Comparison of ENCODE assay signal across 8 mouse cellular contexts in genomic region chr5:69340102-69340918, GRCm38 (mm10). TPM values are rescaled to one million over a fixed set of nuclear protein-coding genes. Genes with fewer than 3 reads are reported as not detected.
DNase-seq lines count a peak whose midpoint lies in the region; ATAC-seq and TF ChIP-seq lines count a peak whose summit lies in the region.

No protein-coding gene starts in this region.

- peaks cover 15% of the 10 kb centered on the region for H3K27me3 ChIP-seq in intestine, postnatal 0 days (replicated peaks; ENCODE audit: control insufficient read depth, insufficient read depth, low read length)
- peaks cover 24% of the 10 kb centered on the region for H3K27me3 ChIP-seq in midbrain, embryonic 12.5 days

- peak overlapping the region; percentile 78 for H3K4me2 ChIP-seq in intestine, postnatal 0 days (replicated peaks; ENCODE audit: low read depth)
- H3K4me2 ChIP-seq in midbrain, embryonic 12.5 days (replicated peaks), result peak overlapping the region; percentile 88

- DNase-seq in adrenal gland, postnatal 10 days, result peak; percentile 19
- peak; percentile 85 to 88 for DNase-seq in cerebellum, postnatal 36 days
- peak; percentile 45 to 67 for DNase-seq in left cerebral cortex, postnatal 14 days (ENCODE audit: low spot score in 2 of 2)
- peak; percentile 41 for DNase-seq in testis, postnatal 10 days (ENCODE audit: low spot score)
- DNase-seq in urinary bladder, postnatal 36 days (ENCODE audit: low spot score in 2 of 2), result no peak

- intact Hi-C loops in left cerebral cortex, postnatal 14 days (cut with DNase I), result loop anchor here (2.0 to 5.0 kb wide), 2 partner anchors 182 to 1088 kb away; no protein-coding TSS in a partner anchor

- H3K9ac ChIP-seq in intestine, postnatal 0 days (ENCODE audit: low read depth, low read length), result no peak overlapping the region
- peak overlapping the region; percentile 53 for H3K9ac ChIP-seq in midbrain, embryonic 12.5 days (replicated peaks)

- H3K4me1 ChIP-seq in intestine, postnatal 0 days (replicated peaks; ENCODE audit: control insufficient read depth, insufficient read depth, low read length), result no peaks in the 10 kb centered on the region
- H3K4me1 ChIP-seq in midbrain, embryonic 12.5 days, result peaks cover 11% of the 10 kb centered on the region; the same call in 1 of the 2 replicates

- no peaks in the 10 kb centered on the region for H3K9me3 ChIP-seq in intestine, postnatal 0 days (ENCODE audit: control insufficient read depth)
- no peaks in the 10 kb centered on the region for H3K9me3 ChIP-seq in midbrain, embryonic 12.5 days

- WGBS in intestine, postnatal 0 days, result under 1% methylated on average over 44 of the region's 44 CpGs
- WGBS in midbrain, embryonic 12.5 days, result 1% methylated on average over 44 of the region's 44 CpGs

- H3K4me3 ChIP-seq in intestine, postnatal 0 days (ENCODE audit: low read depth, low read length), result peak overlapping the region; percentile 50
- H3K4me3 ChIP-seq in midbrain, embryonic 12.5 days, result peak overlapping the region; percentile 61

- 0 out of 2 replicates have a peak, but pooled peaks have one; percentile 30 for TF ChIP-seq CTCF in intestine, postnatal 0 days (IDR thresholded peaks at IDR 0.05; ENCODE audit: low read depth)

- ATAC-seq in granulocyte monocyte progenitor cell, adult 5-6 weeks (replicated peaks; ENCODE audit: poor library complexity, severe bottlenecking), result peak; percentile 27
- ATAC-seq in intestine, postnatal 0 days, result peak; percentile 28; the same call in 1 of the 2 replicates
- ATAC-seq in midbrain, embryonic 12.5 days (ENCODE audit: low FRiP score, low read depth), result peak; percentile 56

- no peak overlapping the region for H3K27ac ChIP-seq in intestine, postnatal 0 days (ENCODE audit: low read depth, low read length)
- H3K27ac ChIP-seq in midbrain, embryonic 12.5 days (replicated peaks), result peak overlapping the region; percentile 42; the same call in 1 of the 2 replicates

- no peaks in the 10 kb centered on the region for H3K36me3 ChIP-seq in intestine, postnatal 0 days (ENCODE audit: control insufficient read depth, insufficient read depth)
- no peaks in the 10 kb centered on the region for H3K36me3 ChIP-seq in midbrain, embryonic 12.5 days

RNA-seq across cellular contexts. Expression of gene Kctd8, which starts 1.2 kb away (rescaled TPM):
- under 1 TPM; 0.12 to 0.30 TPM for total RNA-seq in adrenal gland, postnatal 10 days (2021)
- total RNA-seq in granulocyte monocyte progenitor cell, adult 5-6 weeks (2014; fragmentation: Nextera tagmentation), result not detected in 2 replicates
- total RNA-seq in granulocyte monocyte progenitor cell, adult 5-6 weeks (2017), result not detected in 2 replicates
- 0.17 and 0.22 TPM in 2 replicates for polyA plus RNA-seq in intestine, postnatal 0 days (2015; fragmentation: Nextera tagmentation; extraction: Ambion mirVana)
- 1 to 10 TPM; 8.2 to 9.1 TPM for total RNA-seq in left cerebral cortex, postnatal 14 days (2021)
- polyA plus RNA-seq in midbrain, embryonic 12.5 days (2016; fragmentation: Nextera tagmentation; extraction: Ambion mirVana), result 4.9 and 5.7 TPM in 2 replicates

Comparison
In these comparisons a context has a peak if more than half of its experiments do, and no peak if none do; other contexts are left out.
1. DNase-seq: peak in adrenal gland, postnatal 10 days (single experiment), cerebellum, postnatal 36 days (2 of 2), left cerebral cortex, postnatal 14 days (2 of 2) and testis, postnatal 10 days (single experiment); none in urinary bladder, postnatal 36 days (0 of 2).
2. RNA of gene Kctd8, which starts 1.2 kb away (total RNA-seq): 8.2 to 9.1 TPM in left cerebral cortex, postnatal 14 days; 0.12 to 0.30 TPM in adrenal gland, postnatal 10 days and not detected in granulocyte monocyte progenitor cell, adult 5-6 weeks; every median in the first group is over 4 times any median in the second.
3. Peak in every context shown above with its lines, with median percentiles within 50 percentile points of each other: ATAC-seq.